Mouse (Mus musculus) lung, adult 2 months (tissue): ENCODE measurements around the gene Acrbp. TPM values are rescaled to one million over a fixed set of nuclear protein-coding genes. Genes with fewer than 3 reads are reported as not detected.

ENCODE experiments used
- DNase-seq: peaks from one replicate; pipeline ENCODE4 v3.0.0; 2022
- H3K4me1 ChIP-seq: fragments of 200-500 bp; 2 replicates; pipeline ENCODE4 v1.6.1; 2011; ENCODE audit warnings: low read length; ENCODE audit not compliant: control insufficient read depth, insufficient read depth
- H3K4me3 ChIP-seq: fragments of 200-500 bp; replicated peaks from 2 replicates; pipeline ENCODE3; 2011; ENCODE audit warnings: low read depth, mild to moderate bottlenecking, control low read depth, low read length; ENCODE audit errors: extremely low read depth
- CTCF ChIP-seq: fragments of 200-500 bp; IDR thresholded peaks from 2 replicates; pipeline ENCODE4 v1.5.1; 2011; ENCODE audit warnings: mild to moderate bottlenecking, low read length, control low read depth; ENCODE audit not compliant: insufficient read depth
- POLR2A ChIP-seq: fragments of 200-500 bp; IDR thresholded peaks from 2 replicates; pipeline ENCODE4 v1.6.1; 2011; ENCODE audit warnings: low read depth, mild to moderate bottlenecking, control low read depth, low read length, borderline replicate concordance; ENCODE audit errors: extremely low read depth
- WGBS: fragments of 180-500 bp; shearing (Covaris S2); methylation state at CpG from one replicate; pipeline ENCODE4 v1.1.7; 2018; 5-methylcytosine and 5-hydroxymethylcytosine counted together
- polyA plus RNA-seq: library from polyadenylated mRNA; depleted of rRNA; stranded (reverse); fragments of >200 nt; gene quantifications from 2 replicates; pipeline ENCODE4 v1.2.3, GENCODE M21; 2012; rRNA removed

Gene Acrbp
- polyA plus RNA-seq, 1 experiment, result 23.7 TPM

DNA sequence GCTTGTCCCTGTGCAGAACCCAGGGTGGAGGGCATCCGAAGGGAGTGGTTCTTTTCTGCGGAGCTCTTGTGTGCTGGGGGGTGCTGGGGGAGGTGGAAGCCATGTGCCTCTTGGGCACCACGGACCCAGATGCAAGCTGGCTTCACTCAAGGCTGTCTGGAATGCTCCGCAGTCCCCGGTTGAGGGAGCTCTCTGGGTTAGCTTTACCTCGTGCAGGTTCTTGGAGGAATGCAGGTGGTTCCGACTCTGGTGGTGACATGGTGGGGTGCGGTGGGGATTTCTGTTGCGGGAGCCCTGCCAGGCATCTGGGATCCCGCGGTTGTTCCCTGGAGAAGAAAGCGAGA lies 47.8 kb downstream of the Acrbp start:
- peaks cover 28% of the 10 kb centered on the region for H3K4me1 ChIP-seq
- H3K4me3 ChIP-seq, result peak overlapping the region; percentile 90
- WGBS, result 1% methylated on average over 12 of the region's 12 CpGs
- no peak for DNase-seq
- no peak for TF ChIP-seq CTCF
- TF ChIP-seq POLR2A, result no peak

DNA sequence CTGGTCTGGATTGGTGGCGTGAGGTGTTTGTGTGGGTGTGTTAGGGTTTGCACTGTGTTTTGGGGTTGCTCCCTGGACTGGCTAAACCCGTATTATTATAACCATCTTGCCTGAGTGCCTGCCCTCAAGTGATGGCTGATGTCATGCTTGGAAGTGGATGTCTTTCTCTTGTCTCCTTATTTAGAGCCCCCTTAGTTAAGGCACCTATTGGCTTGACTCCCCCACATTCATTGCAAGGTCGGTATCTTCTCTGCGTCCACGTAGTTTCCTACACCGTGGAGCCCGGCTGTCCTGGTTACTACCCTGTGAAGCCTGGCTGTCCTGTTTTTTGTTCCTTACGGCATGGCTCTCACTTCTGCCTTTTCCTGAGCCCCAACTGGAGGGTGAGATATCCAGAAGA lies 48.5 kb downstream of the Acrbp start:
- no peak for DNase-seq
- Histone ChIP-seq H3K4me1 (peaks cover 28% of the 10 kb centered on the region), H3K4me3 (peak overlapping the region; percentile 30)
- no peak for TF ChIP-seq CTCF
- TF ChIP-seq POLR2A, result no peak
- 30% methylated on average over 8 of the region's 8 CpGs for WGBS

DNA sequence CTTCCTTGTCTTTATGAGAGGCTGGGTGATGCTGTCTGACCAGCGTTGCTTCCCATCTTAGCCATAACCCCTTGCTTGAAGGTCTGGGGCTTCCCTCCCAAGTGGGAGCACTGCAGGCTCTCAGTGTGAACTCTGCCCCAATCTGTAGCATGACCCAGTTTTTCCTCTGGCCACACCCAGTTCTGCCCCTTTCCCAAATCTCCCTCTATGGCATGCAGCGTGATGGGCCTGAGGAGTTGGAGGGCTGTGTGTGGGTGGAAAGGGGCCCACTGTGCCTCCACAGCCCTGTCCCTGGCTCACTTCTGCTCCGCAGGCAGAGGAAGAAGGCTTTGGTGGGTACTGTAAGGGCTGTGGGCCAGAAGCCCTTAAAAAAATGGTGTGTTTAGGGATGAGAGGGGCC lies 49.0 kb downstream of the Acrbp start:
- 38% methylated on average over 3 of the region's 3 CpGs for WGBS
- DNase-seq, result peak; percentile 17
- peaks cover 28% of the 10 kb centered on the region for H3K4me1 ChIP-seq
- TF ChIP-seq POLR2A (no peak), CTCF (no peak)
- H3K4me3 ChIP-seq, result no peak overlapping the region

DNA sequence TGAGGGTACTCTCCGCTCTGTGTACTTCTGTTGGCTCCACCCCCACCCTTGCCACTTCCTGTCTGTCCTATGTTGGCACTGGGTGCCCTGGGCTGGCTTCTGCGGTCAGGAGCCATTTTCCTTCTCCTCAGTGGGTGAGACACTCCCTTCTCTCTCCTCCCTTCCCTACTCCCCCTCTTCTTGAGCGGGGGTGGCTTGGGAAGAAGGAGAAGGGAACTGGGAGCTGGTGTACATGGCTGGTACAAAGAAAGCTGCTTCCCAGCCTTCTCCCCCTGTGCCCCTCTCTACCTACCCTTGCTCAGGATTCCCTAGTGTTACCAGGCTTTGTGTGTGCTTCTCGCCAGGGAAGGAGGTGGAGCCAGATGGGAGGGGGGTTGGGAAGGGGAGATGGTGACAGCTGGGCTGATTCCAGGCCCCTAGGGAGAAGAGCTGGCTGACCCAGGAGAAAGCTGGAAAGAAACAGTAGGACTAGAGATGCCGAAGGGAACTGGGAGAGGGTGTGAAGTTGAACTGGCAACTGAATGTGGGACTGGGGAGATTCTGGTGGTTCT lies 50.0 kb downstream of the Acrbp start:
- no peak for TF ChIP-seq POLR2A
- TF ChIP-seq CTCF, result no peak
- peak overlapping the region; percentile 1 for H3K4me3 ChIP-seq
- H3K4me1 ChIP-seq, result peaks cover 28% of the 10 kb centered on the region
- WGBS, result 21% methylated on average over 5 of the region's 5 CpGs
- DNase-seq, result peak; percentile 48

DNA sequence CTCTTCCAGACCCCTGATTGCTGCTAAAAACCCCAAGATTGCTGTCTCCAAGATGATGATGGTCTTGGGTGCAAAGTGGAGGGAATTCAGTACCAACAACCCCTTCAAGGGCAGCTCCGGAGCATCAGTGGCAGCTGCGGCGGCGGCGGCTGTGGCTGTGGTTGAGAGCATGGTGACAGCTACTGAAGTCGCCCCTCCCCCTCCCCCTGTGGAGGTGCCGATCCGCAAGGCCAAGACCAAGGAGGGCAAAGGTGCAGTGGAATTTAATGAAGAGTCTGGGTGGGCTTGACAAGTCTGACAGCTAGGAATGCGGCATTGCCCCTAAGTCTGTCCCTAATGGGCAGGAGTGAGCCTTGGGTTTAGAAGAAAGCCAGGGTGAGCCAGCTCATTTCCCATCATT lies 52.0 kb downstream of the Acrbp start:
- no peak for DNase-seq
- Histone ChIP-seq H3K4me1 (peaks cover 28% of the 10 kb centered on the region), H3K4me3 (no peak overlapping the region)
- WGBS, result 61% methylated on average over 9 of the region's 9 CpGs
- TF ChIP-seq POLR2A, result no peak
- TF ChIP-seq CTCF, result no peak

DNA sequence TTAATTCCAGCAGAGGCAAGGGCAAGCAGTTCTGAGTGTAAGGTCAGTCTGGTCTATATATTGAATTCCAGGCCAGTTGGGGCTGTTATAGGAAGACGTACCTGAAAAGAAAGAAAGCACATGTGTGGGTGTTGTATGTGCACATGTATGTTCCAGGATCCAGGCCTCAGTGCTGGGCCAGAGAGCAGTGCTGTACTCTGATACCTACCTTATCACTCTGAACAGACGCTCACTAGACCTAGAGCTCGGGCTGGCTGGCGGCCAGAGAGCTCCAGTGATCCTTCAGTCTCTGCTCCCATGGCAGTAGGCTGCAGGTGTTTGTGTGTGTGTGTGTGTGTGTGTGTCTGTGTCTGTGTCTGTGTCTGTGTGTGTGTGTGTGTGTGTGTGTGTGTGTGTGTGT lies 54.7 kb downstream of the Acrbp start:
- Histone ChIP-seq H3K4me3 (no peak overlapping the region), H3K4me1 (peaks cover 10% of the 10 kb centered on the region; the same call in 1 of the 2 replicates)
- no peak for DNase-seq
- TF ChIP-seq POLR2A, result no peak
- no peak for TF ChIP-seq CTCF
- WGBS, result 83% methylated on average over 4 of the region's 4 CpGs

DNA sequence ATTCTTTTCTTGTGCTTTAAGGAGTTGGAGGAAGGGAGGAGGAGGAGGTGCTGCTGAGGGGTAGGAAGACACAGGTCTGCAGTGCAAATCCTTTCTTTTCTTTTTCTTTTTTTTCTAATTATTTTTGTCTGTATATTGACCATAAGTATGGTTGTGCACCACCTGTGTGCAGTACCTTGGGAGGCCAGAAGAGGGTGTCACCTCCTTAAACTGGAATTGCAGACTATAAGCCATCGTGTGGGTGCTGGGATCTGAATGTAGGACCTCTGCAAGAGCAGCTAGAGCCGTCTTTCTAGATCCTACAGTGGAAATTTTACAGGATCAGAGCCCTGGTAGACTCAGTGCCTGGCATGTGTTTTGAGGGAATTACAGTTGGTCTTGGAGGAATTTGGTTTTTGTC lies 58.2 kb downstream of the Acrbp start:
- H3K4me1 ChIP-seq, result no peaks in the 10 kb centered on the region
- H3K4me3 ChIP-seq, result no peak overlapping the region
- DNase-seq, result no peak
- WGBS, result 95% methylated on average over 2 of the region's 2 CpGs
- no peak for TF ChIP-seq POLR2A
- no peak for TF ChIP-seq CTCF

DNA sequence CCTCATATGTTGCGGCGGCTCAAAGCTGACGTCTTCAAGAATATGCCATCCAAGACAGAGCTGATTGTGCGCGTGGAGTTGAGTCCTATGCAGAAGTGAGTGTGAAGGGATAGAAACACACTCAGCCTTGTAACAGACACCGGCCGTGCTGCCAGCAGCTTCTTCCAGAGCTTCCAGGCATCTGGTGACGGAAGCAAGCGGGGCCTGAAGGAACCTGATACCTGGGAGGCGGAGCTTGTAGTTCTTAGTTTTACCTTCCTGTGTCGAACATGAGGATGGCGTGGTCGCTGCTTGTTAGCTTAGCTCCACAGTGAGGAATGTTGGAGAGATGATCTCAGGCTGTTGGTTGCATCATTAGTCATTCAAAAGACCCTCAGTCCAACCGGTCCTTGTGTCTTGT lies 59.9 kb downstream of the Acrbp start:
- TF ChIP-seq POLR2A, result no peak
- no peak for DNase-seq
- 79% methylated on average over 14 of the region's 14 CpGs for WGBS

DNA sequence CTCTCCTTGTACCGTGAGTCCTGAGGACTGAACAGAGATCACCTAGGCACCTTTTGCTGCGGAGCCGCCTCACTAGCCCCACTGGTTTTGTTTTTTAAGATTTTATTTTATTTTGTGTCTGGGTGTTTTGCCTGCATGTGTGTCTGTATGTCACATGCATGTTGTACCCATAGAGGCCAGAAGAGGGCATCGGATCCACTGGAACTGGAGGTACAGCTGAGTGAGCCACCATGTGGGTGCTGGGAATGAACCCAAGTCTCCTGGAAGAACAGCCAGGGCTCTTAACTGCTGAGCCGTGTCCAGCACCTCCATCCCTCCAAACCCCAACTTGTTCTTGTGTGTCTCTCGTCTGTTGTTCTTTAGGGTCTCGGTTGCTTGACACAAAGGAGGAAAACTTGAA lies 61.4 kb downstream of the Acrbp start:
- Histone ChIP-seq H3K4me1 (no peaks in the 10 kb centered on the region), H3K4me3 (no peak overlapping the region)
- WGBS, result 88% methylated on average over 7 of the region's 7 CpGs
- TF ChIP-seq CTCF (peak; percentile 49; the same call in 1 of the 2 replicates), POLR2A (no peak)
- DNase-seq, result peak; percentile 25

More for the DNA sequence above, 59.9 kb downstream of the Acrbp start:
- Histone ChIP-seq H3K4me3 (no peak overlapping the region), H3K4me1 (no peaks in the 10 kb centered on the region)

DNA sequence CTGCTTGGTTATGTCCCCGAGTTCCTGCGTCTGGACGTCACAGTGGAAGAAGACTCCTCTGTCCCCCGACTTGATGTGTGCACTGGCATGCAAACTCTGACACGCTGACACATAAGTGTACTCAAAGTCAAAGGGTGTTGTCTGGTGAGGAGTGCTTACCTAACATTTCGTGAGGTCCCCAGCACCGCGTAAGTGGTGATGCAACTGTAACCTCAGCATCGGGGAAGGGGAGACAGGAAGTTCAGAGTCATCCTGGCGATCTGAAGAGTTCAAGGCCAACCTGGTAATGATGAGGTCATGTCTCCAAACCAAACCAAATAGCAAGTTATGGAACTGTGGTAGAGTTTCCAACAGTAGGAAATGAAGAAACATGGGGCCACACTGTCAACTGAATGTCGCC lies 63.1 kb downstream of the Acrbp start:
- 83% methylated on average over 11 of the region's 11 CpGs for WGBS
- DNase-seq, result no peak
- Histone ChIP-seq H3K4me1 (no peaks in the 10 kb centered on the region), H3K4me3 (no peak overlapping the region)
- TF ChIP-seq POLR2A, result no peak
- no peak for TF ChIP-seq CTCF

Other genes with a start within 250 kb of the Acrbp start
- 20.2 and 22.4 TPM in 2 replicates for gene Spsb2, start 241.0 kb upstream of the Acrbp start, polyA plus RNA-seq
- gene Tpi1, start 235.4 kb upstream of the Acrbp start, polyA plus RNA-seq, result 117 and 218 TPM in 2 replicates
- 58.1 and 73.2 TPM in 2 replicates for gene Usp5, start 220.2 kb upstream of the Acrbp start, polyA plus RNA-seq
- gene Cdca3, start 220.1 kb upstream of the Acrbp start, polyA plus RNA-seq, result 3.5 and 6.7 TPM in 2 replicates
- gene Gnb3, start 209.4 kb upstream of the Acrbp start, polyA plus RNA-seq, result 0.31 and 0.36 TPM in 2 replicates
- 34.9 and 42.1 TPM in 2 replicates for gene P3h3, start 191.9 kb upstream of the Acrbp start, polyA plus RNA-seq
- 0.27 and 0.69 TPM in 2 replicates for gene Gpr162, start 185.7 kb upstream of the Acrbp start, polyA plus RNA-seq
- 1.9 and 2.7 TPM in 2 replicates for gene Cd4, start 161.5 kb upstream of the Acrbp start, polyA plus RNA-seq
- gene Lag3, start 138.0 kb upstream of the Acrbp start, polyA plus RNA-seq, result 1.4 and 1.9 TPM in 2 replicates
- 1,982 and 2,310 TPM in 2 replicates for gene Ptms, start 129.6 kb upstream of the Acrbp start, polyA plus RNA-seq
- 313 and 336 TPM in 2 replicates for gene Mlf2, start 118.3 kb upstream of the Acrbp start, polyA plus RNA-seq
- 178 and 213 TPM in 2 replicates for gene Cops7a, start 84.2 kb upstream of the Acrbp start, polyA plus RNA-seq
- gene Pianp, start 53.0 kb upstream of the Acrbp start, polyA plus RNA-seq, result 1.4 and 2.2 TPM in 2 replicates
- gene Zfp384, start 40.5 kb upstream of the Acrbp start, polyA plus RNA-seq, result 44.8 and 48.4 TPM in 2 replicates
- gene Ing4, start 9.9 kb upstream of the Acrbp start, polyA plus RNA-seq, result 30.3 and 50.5 TPM in 2 replicates
- 6.5 and 13.9 TPM in 2 replicates for gene Lpar5, start 18.2 kb downstream of the Acrbp start, polyA plus RNA-seq
- 108 and 129 TPM in 2 replicates for gene Chd4, start 46.3 kb downstream of the Acrbp start, polyA plus RNA-seq
- gene Nop2, start 82.2 kb downstream of the Acrbp start, polyA plus RNA-seq, result 10.1 and 13.6 TPM in 2 replicates
- 45.0 and 51.0 TPM in 2 replicates for gene Iffo1, start 95.6 kb downstream of the Acrbp start, polyA plus RNA-seq
- 1,317 and 1,826 TPM in 2 replicates for gene Gapdh, start 116.8 kb downstream of the Acrbp start, polyA plus RNA-seq
- 15.5 and 34.2 TPM in 2 replicates for gene Ncapd2, start 142.0 kb downstream of the Acrbp start, polyA plus RNA-seq
- 30.1 and 39.4 TPM in 2 replicates for gene Mrpl51, start 142.1 kb downstream of the Acrbp start, polyA plus RNA-seq
- gene Vamp1, start 165.9 kb downstream of the Acrbp start, polyA plus RNA-seq, result 12.5 and 22.0 TPM in 2 replicates
- gene Tapbpl, start 182.2 kb downstream of the Acrbp start, polyA plus RNA-seq, result 29.8 and 33.4 TPM in 2 replicates
- gene Cd27, start 187.3 kb downstream of the Acrbp start, polyA plus RNA-seq, result 8.1 and 9.8 TPM in 2 replicates
- 0.17 and 0.19 TPM in 2 replicates for gene Tuba3a, start 236.4 kb downstream of the Acrbp start, polyA plus RNA-seq